Mouse (Mus musculus) monocyte, adult 5-6 weeks (primary cell): ENCODE data around the gene Cd274. TPM values are rescaled to one million over a fixed set of nuclear protein-coding genes. Genes with fewer than 3 reads are reported as not detected.
"Not testable (repeated sequence)": the region's sequence is repeated elsewhere in the genome, so short reads cannot be mapped to it uniquely, and the experiment has no call there.

Experiments
- ATAC-seq: fragments of 153-309, 156-312 bp; replicated peaks from 2 replicates; pipeline ENCODE4 v1.8.0; 2017; ENCODE audit warnings: mild to moderate bottlenecking; ENCODE audit not compliant: low TSS enrichment, insufficient number of reproducible peaks, severe bottlenecking, poor library complexity, low FRiP score
- total RNA-seq: library from RNA; stranded (forward); fragments of 200-1000, 200-491, 200-594 nt; gene quantifications from 3 replicates; pipeline ENCODE4 v1.2.3, GENCODE M21; 2017

Cd274 gene
- total RNA-seq, 1 experiment from 2014 or later = 80.1 TPM

GRCm38 (mm10) chr19:29384994-29385393 is 17.7 kb downstream of the Cd274 start:
- peak; percentile 44 for ATAC-seq

- no peak for ATAC-seq
Measured at GRCm38 (mm10) chr19:29385822-29386221, 18.6 kb downstream of the Cd274 start.

GRCm38 (mm10) chr19:29388818-29389217 is 21.6 kb downstream of the Cd274 start:
- ATAC-seq = no peak

GRCm38 (mm10) chr19:29390483-29390882 is 23.2 kb downstream of the Cd274 start:
- no peak for ATAC-seq

- 0 out of 2 replicates have a peak, but pooled peaks have one; percentile 44 for ATAC-seq
Measured at GRCm38 (mm10) chr19:29391279-29391678, 24.0 kb downstream of the Cd274 start.

- no peak for ATAC-seq
Measured at GRCm38 (mm10) chr19:29393333-29393732, 26.1 kb downstream of the Cd274 start.

GRCm38 (mm10) chr19:29394721-29395120 is 27.5 kb downstream of the Cd274 start:
- no peak for ATAC-seq

- ATAC-seq = no peak
Measured at GRCm38 (mm10) chr19:29396353-29396752, 29.1 kb downstream of the Cd274 start.

GRCm38 (mm10) chr19:29399786-29400185 is 32.5 kb downstream of the Cd274 start:
- ATAC-seq = 0 out of 2 replicates have a peak, but pooled peaks have one; percentile 42

- no peak for ATAC-seq
Measured at GRCm38 (mm10) chr19:29400466-29400865, 33.2 kb downstream of the Cd274 start.

GRCm38 (mm10) chr19:29402621-29403020 is 35.4 kb downstream of the Cd274 start:
- no peak for ATAC-seq

GRCm38 (mm10) chr19:29403251-29403650 is 36.0 kb downstream of the Cd274 start:
- ATAC-seq = no peak

- no peak for ATAC-seq
Measured at GRCm38 (mm10) chr19:29405388-29405787, 38.1 kb downstream of the Cd274 start.

- no peak for ATAC-seq
Measured at GRCm38 (mm10) chr19:29406042-29407017, 39.1 kb downstream of the Cd274 start.

- no peak for ATAC-seq
Measured at GRCm38 (mm10) chr19:29410619-29411018, 43.4 kb downstream of the Cd274 start, which contains the start of gene Pdcd1lg2. Pdcd1lg2 (plus strand) TSS chr19:29410919.

- no peak for ATAC-seq
Measured at GRCm38 (mm10) chr19:29412476-29413420, 45.5 kb downstream of the Cd274 start.

GRCm38 (mm10) chr19:29414513-29414912 is 47.3 kb downstream of the Cd274 start:
- peak; percentile 40 for ATAC-seq

GRCm38 (mm10) chr19:29414917-29415316 is 47.7 kb downstream of the Cd274 start:
- not testable (repeated sequence) for ATAC-seq

GRCm38 (mm10) chr19:29416393-29416902 is 49.2 kb downstream of the Cd274 start:
- no peak for ATAC-seq
